Mouse (Mus musculus) pancreas, adult 10 weeks (tissue): ENCODE results near the gene 9330182L06Rik. TPM values are rescaled to one million over a fixed set of nuclear protein-coding genes. Genes with fewer than 3 reads are reported as not detected.

ENCODE experiments used
- polyA plus RNA-seq: library from polyadenylated mRNA; stranded (reverse); fragments of 350-450 nt; fragmentation: Illumina TruSeq; extraction: RNeasy Lipid Tissue Mini Kit (QIAGEN cat#74804); gene quantifications from one replicate; pipeline ENCODE4 v1.2.3, GENCODE M21; 2015; ENCODE audit warnings: low read depth, low replicate concordance; ENCODE audit not compliant: insufficient read depth

The 9330182L06Rik gene
- 2.0 TPM for polyA plus RNA-seq

GRCm38 (mm10) chr5:9265586-9266279 is at the start of gene 9330182L06Rik:
9330182L06Rik (plus strand) TSS chr5:9266118.

Other genes starting within 250 kb of the 9330182L06Rik start
- 6.0 TPM for gene Tmem243, start 165.4 kb upstream of the 9330182L06Rik start, polyA plus RNA-seq
- 9.4 TPM for gene Dmtf1, start 104.3 kb upstream of the 9330182L06Rik start, polyA plus RNA-seq